Mouse (Mus musculus): Measurements from ENCODE around the gene Plekhg6. TPM values are rescaled to one million over a fixed set of nuclear protein-coding genes. Genes with fewer than 3 reads are reported as not detected.
A peak's percentile ranks its signal among the peaks of the same experiment; 100 is the strongest.

The Plekhg6 gene
- polyA plus RNA-seq, 1 experiment from 2014 or later: 0.07 TPM

DNA sequence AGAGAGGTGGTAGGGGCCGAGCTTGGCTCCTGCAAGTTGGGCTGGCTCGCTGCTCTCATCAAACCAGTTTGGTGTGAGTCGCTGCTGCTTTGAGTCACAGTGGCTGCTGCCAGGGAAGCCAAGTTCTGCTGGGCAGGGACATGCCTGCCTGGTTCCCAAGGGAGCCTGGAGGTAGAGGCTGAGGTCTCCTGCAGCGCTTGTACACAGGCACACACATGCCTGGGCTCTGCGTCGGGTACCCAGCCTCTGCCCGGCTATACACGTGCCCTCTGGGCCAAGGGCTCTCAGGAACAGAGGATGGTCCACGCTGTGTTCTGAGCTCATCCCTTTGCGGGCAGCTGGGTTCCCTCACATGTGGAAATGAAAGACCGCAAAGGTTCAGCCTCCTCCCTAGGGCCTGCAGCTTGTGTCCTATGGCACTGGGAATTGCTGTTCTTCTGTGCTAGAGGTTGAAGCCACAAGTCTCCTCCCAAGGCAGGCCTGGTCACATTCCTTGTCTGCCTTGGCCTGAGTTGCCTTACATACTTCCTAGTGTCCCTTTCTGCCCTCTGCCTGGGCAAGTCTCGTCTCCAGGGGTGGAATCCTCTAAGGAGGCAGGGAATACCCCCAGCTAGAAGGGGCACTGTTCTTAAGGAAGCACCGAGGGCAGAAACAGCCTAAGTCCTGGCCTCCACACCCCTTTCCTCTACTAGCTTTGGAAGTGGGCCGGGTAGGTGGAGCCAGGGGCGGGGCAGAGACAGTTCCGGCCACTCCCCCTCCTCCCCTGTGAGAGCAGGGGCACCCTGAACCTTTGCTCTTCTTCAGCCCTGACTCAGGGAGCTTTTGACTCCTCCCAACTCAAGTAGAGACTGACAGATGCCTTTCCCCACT is 2.8 kb downstream of the Plekhg6 start:
- DNase-seq (ENCODE audit: extremely low spot score, low spot score): no peak
- 37% methylated on average over 16 of the region's 16 CpGs for WGBS

GRCm38 (mm10) chr6:125377042-125377441 is 3.6 kb downstream of the Plekhg6 start:
- DNase-seq (ENCODE audit: extremely low spot score, low spot score): no peak
- Histone ChIP-seq H3K27ac (no peak overlapping the region), H3K9me3 (no peaks in the 10 kb centered on the region), H3K4me1 (peaks cover 30% of the 10 kb centered on the region), H3K27me3 (ENCODE audit: poor library complexity, severe bottlenecking) (peaks cover 89% of the 10 kb centered on the region), H3K4me3 (no peak overlapping the region), H3K36me3 (replicated peaks) (no peaks in the 10 kb centered on the region)
- WGBS: 60% methylated on average over 6 of the region's 6 CpGs

More for the DNA sequence above, 2.8 kb downstream of the Plekhg6 start:
- Histone ChIP-seq H3K36me3 (replicated peaks) (no peaks in the 10 kb centered on the region), H3K27me3 (ENCODE audit: poor library complexity, severe bottlenecking) (peaks cover 89% of the 10 kb centered on the region), H3K9me3 (no peaks in the 10 kb centered on the region), H3K4me1 (peaks cover 30% of the 10 kb centered on the region), H3K27ac (no peak overlapping the region), H3K4me3 (peak overlapping the region; percentile 15; the same call in 1 of the 2 replicates)

GRCm38 (mm10) chr6:125367758-125368371 is 12.7 kb downstream of the Plekhg6 start:
- 0 out of 2 replicates have a peak overlapping the region, but pooled peaks have one; percentile 44 for H3K27ac ChIP-seq

GRCm38 (mm10) chr6:125366133-125366532 is 14.5 kb downstream of the Plekhg6 start:
- peaks cover 57% of the 10 kb centered on the region for H3K4me1 ChIP-seq
- DNase-seq (ENCODE audit: extremely low spot score, low spot score): no peak
- H3K9me3 ChIP-seq: no peaks in the 10 kb centered on the region
- 80% methylated on average over 1 of the region's 1 CpGs for WGBS
- H3K4me3 ChIP-seq: no peak overlapping the region
- H3K27ac ChIP-seq: no peak overlapping the region
- H3K36me3 ChIP-seq (replicated peaks): peaks cover 8% of the 10 kb centered on the region
- peaks cover 51% of the 10 kb centered on the region for H3K27me3 ChIP-seq (ENCODE audit: poor library complexity, severe bottlenecking)

More at GRCm38 (mm10) chr6:125367758-125368371, 12.7 kb downstream of the Plekhg6 start:
- Histone ChIP-seq H3K4me3 (no peak overlapping the region), H3K36me3 (replicated peaks) (no peaks in the 10 kb centered on the region), H3K9me3 (no peaks in the 10 kb centered on the region), H3K27me3 (ENCODE audit: poor library complexity, severe bottlenecking) (peaks cover 47% of the 10 kb centered on the region), H3K4me1 (peaks cover 45% of the 10 kb centered on the region)
- WGBS: 52% methylated on average over 4 of the region's 4 CpGs
- DNase-seq (ENCODE audit: extremely low spot score, low spot score): no peak

DNA sequence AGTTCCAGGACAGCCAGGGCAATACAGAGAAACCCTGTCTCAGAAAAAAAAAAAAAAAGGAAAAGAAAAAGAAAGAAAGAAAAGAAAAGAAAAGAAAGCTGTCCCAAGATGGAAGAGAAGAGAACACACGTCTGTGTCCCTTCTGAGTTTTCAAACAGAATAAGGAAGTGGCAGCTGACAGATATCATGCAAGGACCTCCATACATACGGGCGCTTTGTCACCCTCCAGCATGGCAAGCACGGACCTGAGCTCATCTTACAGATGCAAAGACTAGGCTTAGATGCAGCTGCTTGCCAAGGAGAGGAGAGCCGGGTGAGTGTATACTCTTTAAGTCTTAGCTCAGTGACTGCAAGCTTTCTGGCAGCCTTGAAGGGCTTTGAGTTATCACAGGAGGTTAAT is 15.1 kb downstream of the Plekhg6 start:
- no peaks in the 10 kb centered on the region for H3K9me3 ChIP-seq
- no peak overlapping the region for H3K27ac ChIP-seq
- H3K4me1 ChIP-seq: peaks cover 62% of the 10 kb centered on the region
- DNase-seq (ENCODE audit: extremely low spot score, low spot score): no peak
- WGBS: 87% methylated on average over 5 of the region's 5 CpGs
- peaks cover 12% of the 10 kb centered on the region for H3K36me3 ChIP-seq (replicated peaks)
- no peak overlapping the region for H3K4me3 ChIP-seq
- peaks cover 57% of the 10 kb centered on the region for H3K27me3 ChIP-seq (ENCODE audit: poor library complexity, severe bottlenecking)

GRCm38 (mm10) chr6:125364448-125364847 is 16.1 kb downstream of the Plekhg6 start:
- Histone ChIP-seq H3K27me3 (ENCODE audit: poor library complexity, severe bottlenecking) (peaks cover 66% of the 10 kb centered on the region), H3K4me3 (peak overlapping the region; percentile 6; the same call in 1 of the 2 replicates), H3K36me3 (replicated peaks) (peaks cover 18% of the 10 kb centered on the region), H3K9me3 (no peaks in the 10 kb centered on the region), H3K4me1 (peaks cover 61% of the 10 kb centered on the region), H3K27ac (no peak overlapping the region)
- DNase-seq (ENCODE audit: extremely low spot score, low spot score): no peak
- 9% methylated on average over 8 of the region's 8 CpGs for WGBS

- Histone ChIP-seq H3K4me3 (peak overlapping the region; percentile 13), H3K27me3 (ENCODE audit: poor library complexity, severe bottlenecking) (peaks cover 72% of the 10 kb centered on the region), H3K9me3 (no peaks in the 10 kb centered on the region), H3K36me3 (replicated peaks) (peaks cover 26% of the 10 kb centered on the region), H3K27ac (no peak overlapping the region), H3K4me1 (peaks cover 56% of the 10 kb centered on the region)
- no peak for DNase-seq (ENCODE audit: extremely low spot score, low spot score)
- 6% methylated on average over 23 of the region's 23 CpGs for WGBS
These were observed 16.9 kb downstream of the Plekhg6 start for GRCm38 (mm10) chr6:125363451-125364242.

GRCm38 (mm10) chr6:125363021-125363420 is 17.6 kb downstream of the Plekhg6 start:
- WGBS: 14% methylated on average over 15 of the region's 15 CpGs
- H3K4me1 ChIP-seq: peaks cover 49% of the 10 kb centered on the region
- H3K27ac ChIP-seq: no peak overlapping the region
- H3K36me3 ChIP-seq (replicated peaks): peaks cover 32% of the 10 kb centered on the region
- H3K4me3 ChIP-seq: peak overlapping the region; percentile 13
- H3K9me3 ChIP-seq: no peaks in the 10 kb centered on the region
- no peak for DNase-seq (ENCODE audit: extremely low spot score, low spot score)
- peaks cover 72% of the 10 kb centered on the region for H3K27me3 ChIP-seq (ENCODE audit: poor library complexity, severe bottlenecking)

GRCm38 (mm10) chr6:125361467-125362291 is 18.9 kb downstream of the Plekhg6 start:
- WGBS: 15% methylated on average over 38 of the region's 38 CpGs
- Histone ChIP-seq H3K4me3 (peak overlapping the region; percentile 40), H3K9me3 (no peaks in the 10 kb centered on the region), H3K36me3 (replicated peaks) (peaks cover 43% of the 10 kb centered on the region), H3K27me3 (ENCODE audit: poor library complexity, severe bottlenecking) (peaks cover 71% of the 10 kb centered on the region), H3K27ac (peak overlapping the region; percentile 44; the same call in 1 of the 2 replicates), H3K4me1 (peaks cover 44% of the 10 kb centered on the region)
- DNase-seq (ENCODE audit: extremely low spot score, low spot score): no peak

DNA sequence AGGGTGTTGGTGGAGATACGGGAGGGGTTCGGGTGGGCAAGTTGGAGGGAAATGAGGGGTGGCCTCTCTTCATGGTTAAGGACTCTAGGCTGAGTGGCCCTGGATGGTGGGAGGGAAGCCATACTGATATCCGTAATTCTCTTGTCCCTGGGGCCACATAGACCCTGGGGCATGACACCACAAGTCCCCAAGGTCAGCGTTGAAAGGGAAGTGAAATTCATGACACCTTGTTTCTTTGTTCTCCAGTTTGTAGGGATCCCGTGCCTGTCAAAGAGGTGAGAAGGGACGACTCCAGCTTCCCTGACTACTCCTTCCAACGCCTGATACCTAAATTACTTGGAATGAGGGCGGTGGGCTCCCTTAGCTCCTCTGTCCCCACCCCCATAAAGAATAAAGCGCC is 19.7 kb downstream of the Plekhg6 start:
- H3K36me3 ChIP-seq (replicated peaks): peaks cover 43% of the 10 kb centered on the region

GRCm38 (mm10) chr6:125359999-125360398 is 20.6 kb downstream of the Plekhg6 start:
- no peak overlapping the region for H3K4me3 ChIP-seq
- H3K36me3 ChIP-seq (replicated peaks): peaks cover 43% of the 10 kb centered on the region
- H3K27me3 ChIP-seq (ENCODE audit: poor library complexity, severe bottlenecking): peaks cover 67% of the 10 kb centered on the region
- peaks cover 59% of the 10 kb centered on the region for H3K4me1 ChIP-seq
- DNase-seq (ENCODE audit: extremely low spot score, low spot score): no peak
- H3K27ac ChIP-seq: no peak overlapping the region
- WGBS: 58% methylated on average over 9 of the region's 9 CpGs
- H3K9me3 ChIP-seq: no peaks in the 10 kb centered on the region

More for the DNA sequence above, 19.7 kb downstream of the Plekhg6 start:
- Histone ChIP-seq H3K4me3 (no peak overlapping the region), H3K27ac (no peak overlapping the region), H3K9me3 (no peaks in the 10 kb centered on the region), H3K27me3 (ENCODE audit: poor library complexity, severe bottlenecking) (peaks cover 69% of the 10 kb centered on the region), H3K4me1 (peaks cover 50% of the 10 kb centered on the region)
- DNase-seq (ENCODE audit: extremely low spot score, low spot score): no peak
- WGBS: 51% methylated on average over 9 of the region's 9 CpGs

DNA sequence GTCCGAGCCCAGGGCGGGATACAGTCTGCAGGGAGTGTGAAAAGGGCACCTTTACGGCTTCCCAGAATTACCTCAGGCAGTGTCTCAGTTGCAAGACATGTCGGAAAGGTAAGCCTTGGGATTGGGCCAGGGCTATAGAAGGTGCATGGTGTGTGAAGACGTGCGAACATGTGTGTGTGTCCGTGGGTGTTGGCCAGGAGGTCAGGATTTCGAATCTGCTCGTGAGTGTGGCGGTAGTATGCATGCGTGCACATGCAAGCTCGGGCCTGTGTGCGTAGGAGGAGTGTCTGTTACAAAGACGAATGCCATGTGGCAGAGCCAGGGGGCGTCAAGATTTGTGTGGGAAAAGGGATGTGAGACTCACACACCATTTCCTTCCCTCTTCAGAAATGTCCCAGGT is 23.3 kb downstream of the Plekhg6 start:
- DNase-seq (ENCODE audit: extremely low spot score, low spot score): no peak

More for the DNA sequence above, 23.3 kb downstream of the Plekhg6 start:
- Histone ChIP-seq H3K4me1 (peaks cover 62% of the 10 kb centered on the region), H3K27ac (no peak overlapping the region), H3K9me3 (no peaks in the 10 kb centered on the region), H3K27me3 (ENCODE audit: poor library complexity, severe bottlenecking) (peaks cover 54% of the 10 kb centered on the region), H3K4me3 (no peak overlapping the region), H3K36me3 (replicated peaks) (peaks cover 43% of the 10 kb centered on the region)
- WGBS: 91% methylated on average over 15 of the region's 15 CpGs
